Mouse (Mus musculus) E14TG2a.4 (cell line): Measurements from ENCODE around the gene 1700034J05Rik.

ENCODE experiments used
- H3K27me3 ChIP-seq: 2 replicates; pipeline ENCODE4 v1.6.1; 2014; ENCODE audit warnings: low read length, control low read depth; ENCODE audit not compliant: insufficient read depth
- H3K36me3 ChIP-seq: 2 replicates; pipeline ENCODE4 v1.6.1; 2014; ENCODE audit warnings: low read length, control low read depth; ENCODE audit not compliant: insufficient read depth
- H3K4me1 ChIP-seq: replicated peaks from 2 replicates; pipeline ENCODE4 v1.6.1; 2014; ENCODE audit warnings: low read depth, low read length, control low read depth
- H3K4me3 ChIP-seq: replicated peaks from 2 replicates; pipeline ENCODE4 v1.5.1; 2014; ENCODE audit warnings: mild to moderate bottlenecking, low read length
- H3K9me3 ChIP-seq: 2 replicates; pipeline ENCODE4 v1.6.1; 2014; ENCODE audit warnings: low read length, control low read depth
- CTCF ChIP-seq: conservative IDR thresholded peaks from 2 replicates; pipeline ENCODE4 v1.5.1; 2014; ENCODE audit warnings: low read length
- NANOG ChIP-seq: IDR thresholded peaks from 2 replicates; pipeline ENCODE4 v1.6.1; 2014; ENCODE audit warnings: borderline replicate concordance, low read length, mixed read lengths
- POU5F1 ChIP-seq: IDR thresholded peaks from 2 replicates; pipeline ENCODE4 v1.6.1; 2014; ENCODE audit warnings: low read length, borderline replicate concordance

The 1700034J05Rik gene

GRCm38 (mm10) chr6:146926415-146926980 lies 27.7 kb downstream of the 1700034J05Rik start:
- Histone ChIP-seq H3K4me3 (no peak overlapping the region), H3K27me3 (no peaks in the 10 kb centered on the region), H3K36me3 (no peaks in the 10 kb centered on the region), H3K4me1 (no peaks in the 10 kb centered on the region), H3K9me3 (no peaks in the 10 kb centered on the region)
- TF ChIP-seq NANOG: no peak
- no peak for TF ChIP-seq CTCF
- TF ChIP-seq POU5F1: no peak

DNA sequence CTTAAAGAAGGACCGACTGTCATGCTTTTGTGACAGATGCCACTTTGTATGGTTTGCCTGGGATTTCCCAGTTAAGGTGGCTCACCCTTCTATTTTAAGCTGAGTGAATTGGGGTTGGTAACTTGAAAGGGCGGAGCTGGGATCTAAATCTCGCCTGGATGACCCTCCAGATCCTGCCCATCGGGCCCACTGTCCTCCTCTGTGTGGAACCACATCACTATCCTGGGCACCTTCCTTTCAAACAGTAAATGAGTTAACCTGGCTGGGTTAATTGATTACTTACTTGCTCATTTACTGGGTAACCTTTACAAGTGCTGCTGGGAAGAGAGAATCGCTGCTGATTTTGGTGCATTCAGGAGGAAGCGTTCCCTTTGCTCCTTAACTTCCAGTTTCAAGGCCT lies 35.9 kb downstream of the 1700034J05Rik start:
- Histone ChIP-seq H3K27me3 (no peaks in the 10 kb centered on the region), H3K36me3 (no peaks in the 10 kb centered on the region), H3K4me3 (no peak overlapping the region), H3K9me3 (no peaks in the 10 kb centered on the region), H3K4me1 (peaks cover 2% of the 10 kb centered on the region)
- no peak for TF ChIP-seq NANOG
- TF ChIP-seq CTCF: no peak
- no peak for TF ChIP-seq POU5F1

- Histone ChIP-seq H3K9me3 (no peaks in the 10 kb centered on the region), H3K27me3 (no peaks in the 10 kb centered on the region), H3K4me1 (peaks cover 11% of the 10 kb centered on the region), H3K36me3 (no peaks in the 10 kb centered on the region), H3K4me3 (no peak overlapping the region)
- TF ChIP-seq POU5F1 (no peak), CTCF (no peak), NANOG (no peak)
Measured at GRCm38 (mm10) chr6:146917396-146917795, 36.8 kb downstream of the 1700034J05Rik start.

- TF ChIP-seq POU5F1 (no peak), CTCF (no peak), NANOG (no peak)
- Histone ChIP-seq H3K9me3 (no peaks in the 10 kb centered on the region), H3K4me1 (peaks cover 22% of the 10 kb centered on the region), H3K4me3 (no peak overlapping the region), H3K27me3 (no peaks in the 10 kb centered on the region), H3K36me3 (no peaks in the 10 kb centered on the region)
Measured at GRCm38 (mm10) chr6:146915808-146916207, 38.4 kb downstream of the 1700034J05Rik start.

- Histone ChIP-seq H3K4me3 (no peak overlapping the region), H3K27me3 (no peaks in the 10 kb centered on the region), H3K36me3 (no peaks in the 10 kb centered on the region), H3K4me1 (peaks cover 22% of the 10 kb centered on the region), H3K9me3 (no peaks in the 10 kb centered on the region)
- TF ChIP-seq CTCF (no peak), POU5F1 (no peak), NANOG (no peak)
Measured at GRCm38 (mm10) chr6:146913489-146914198, 40.6 kb downstream of the 1700034J05Rik start.

DNA sequence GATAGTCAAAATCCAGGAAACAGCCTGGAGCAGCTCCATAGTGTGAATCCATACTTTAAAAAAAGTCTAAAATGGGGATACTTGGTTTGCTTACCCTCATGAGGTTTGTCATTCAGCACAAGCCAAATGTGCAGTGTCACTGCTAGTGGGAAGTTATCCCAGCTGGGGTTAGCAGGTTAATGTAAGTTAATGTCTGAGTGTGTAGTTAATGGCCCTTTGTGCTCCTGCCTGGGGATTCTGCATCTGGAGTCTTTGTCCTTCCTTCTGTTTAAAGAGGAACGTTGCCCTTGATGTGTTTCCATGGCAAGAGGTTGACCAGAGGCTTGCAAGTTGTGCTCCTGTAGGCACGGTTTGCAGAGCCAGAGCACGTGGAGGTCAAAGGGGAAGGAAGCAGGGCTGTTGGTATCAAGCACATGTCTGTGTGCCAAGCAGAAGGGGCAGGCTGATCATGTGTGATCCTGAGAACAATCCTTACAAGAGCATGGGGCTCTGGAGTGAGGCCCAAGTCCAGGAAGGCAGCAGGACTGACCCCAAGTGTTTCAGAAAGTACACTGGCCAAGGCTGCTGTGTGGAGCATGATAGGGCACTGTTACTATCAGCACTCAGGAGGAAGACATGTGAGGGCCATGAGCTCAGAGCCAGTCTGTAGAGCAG lies 41.3 kb downstream of the 1700034J05Rik start:
- Histone ChIP-seq H3K9me3 (no peaks in the 10 kb centered on the region), H3K36me3 (no peaks in the 10 kb centered on the region), H3K4me1 (peaks cover 22% of the 10 kb centered on the region), H3K27me3 (no peaks in the 10 kb centered on the region), H3K4me3 (no peak overlapping the region)
- TF ChIP-seq NANOG (peak; percentile 75; the same call in 1 of the 2 replicates), CTCF (no peak), POU5F1 (no peak)

- Histone ChIP-seq H3K27me3 (no peaks in the 10 kb centered on the region), H3K9me3 (no peaks in the 10 kb centered on the region), H3K4me3 (no peak overlapping the region), H3K4me1 (peaks cover 22% of the 10 kb centered on the region), H3K36me3 (no peaks in the 10 kb centered on the region)
- TF ChIP-seq NANOG (no peak), CTCF (no peak), POU5F1 (no peak)
Measured at GRCm38 (mm10) chr6:146910801-146911200, 43.4 kb downstream of the 1700034J05Rik start.

DNA sequence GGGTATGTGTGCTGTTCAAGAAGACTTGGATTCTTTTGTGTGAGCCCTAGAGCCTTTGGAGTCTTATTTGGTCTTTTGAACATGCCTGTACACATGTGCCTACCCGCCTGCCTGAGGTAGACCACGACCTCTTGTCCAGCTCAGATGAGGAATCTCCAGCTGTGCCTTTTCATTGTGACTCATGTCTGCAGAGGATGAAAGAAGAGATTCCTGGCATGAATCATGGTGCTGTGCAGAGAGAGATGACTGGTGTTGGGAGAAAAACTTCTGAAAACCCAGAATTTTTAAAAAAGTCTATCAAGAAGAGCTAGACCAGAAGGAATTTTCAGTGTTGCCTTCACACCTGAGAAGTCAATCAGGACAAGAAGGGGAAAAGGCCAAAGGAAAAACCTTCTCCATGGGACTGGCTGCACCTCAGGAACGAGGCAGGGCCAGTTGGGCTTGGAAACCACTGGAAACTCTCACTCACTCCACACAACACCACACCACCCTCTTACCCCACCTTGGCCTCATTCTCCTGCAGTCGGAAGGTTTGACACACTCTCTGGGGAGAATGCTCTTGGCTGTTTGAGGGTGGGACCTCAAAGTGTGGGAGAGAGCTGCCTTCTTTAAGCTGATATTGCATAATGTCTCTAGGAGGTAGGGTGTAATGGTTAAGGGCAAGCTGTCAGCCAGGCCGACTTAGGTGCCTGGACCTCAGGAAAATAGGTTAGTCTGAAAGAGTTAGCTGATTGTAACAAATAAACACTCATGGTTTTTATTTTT lies 44.3 kb downstream of the 1700034J05Rik start:
- Histone ChIP-seq H3K4me3 (no peak overlapping the region), H3K9me3 (no peaks in the 10 kb centered on the region), H3K4me1 (peaks cover 22% of the 10 kb centered on the region), H3K27me3 (no peaks in the 10 kb centered on the region), H3K36me3 (no peaks in the 10 kb centered on the region)
- TF ChIP-seq NANOG (no peak), CTCF (no peak), POU5F1 (no peak)
